Mouse (Mus musculus) embryonic facial prominence, embryonic 12.5 days (tissue): Measurements from ENCODE around the gene Tanc2. TPM values are rescaled to one million over a fixed set of nuclear protein-coding genes. Genes with fewer than 3 reads are reported as not detected.

Experiments
- ATAC-seq: fragments of 200-750 bp; cut with Nextera tagmentation; 2 replicates; pipeline ENCODE4 v1.8.0; 2017; ENCODE audit not compliant: insufficient number of reproducible peaks, insufficient read depth, low FRiP score, low TSS enrichment
- H3K27ac ChIP-seq: fragments of 300-500 bp; sonication (generic); 2 replicates; pipeline ENCODE4 v1.5.1; 2016; ENCODE audit warnings: mild to moderate bottlenecking
- H3K27me3 ChIP-seq: fragments of 300-500 bp; sonication (generic); 2 replicates; pipeline ENCODE4 v1.6.1; 2016; ENCODE audit warnings: mild to moderate bottlenecking, moderate library complexity
- H3K36me3 ChIP-seq: fragments of 300-500 bp; sonication (generic); 2 replicates; pipeline ENCODE4 v1.6.1; 2016; ENCODE audit warnings: mild to moderate bottlenecking
- H3K4me1 ChIP-seq: fragments of 300-500 bp; sonication (generic); 2 replicates; pipeline ENCODE4 v1.6.1; 2016
- H3K4me2 ChIP-seq: fragments of 300-500 bp; sonication (generic); replicated peaks from 2 replicates; pipeline ENCODE4 v1.6.1; 2016; ENCODE audit warnings: mild to moderate bottlenecking, moderate library complexity
- H3K4me3 ChIP-seq: fragments of 300-500 bp; sonication (generic); 2 replicates; pipeline ENCODE4 v1.5.1; 2016; ENCODE audit warnings: mild to moderate bottlenecking
- H3K9ac ChIP-seq: fragments of 300-500 bp; sonication (generic); 2 replicates; pipeline ENCODE4 v1.6.1; 2016; ENCODE audit warnings: mild to moderate bottlenecking, moderate library complexity
- H3K9me3 ChIP-seq: fragments of 300-500 bp; sonication (generic); 2 replicates; pipeline ENCODE4 v1.6.1; 2016; ENCODE audit warnings: mild to moderate bottlenecking, moderate library complexity
- WGBS: fragments of 180-500 bp; shearing (Covaris S2); methylation state at CpG from one replicate; pipeline ENCODE4 v1.1.7; 2016; 5-methylcytosine and 5-hydroxymethylcytosine counted together
- microRNA-seq: library from miRNA; unstranded; fragments of <30 nt; microRNA quantifications from one replicate; pipeline ENCODE4, GENCODE M21; 2017
- polyA plus RNA-seq: library from polyadenylated mRNA; unstranded; fragments of >200 nt; fragmentation: Nextera tagmentation; extraction: Ambion mirVana; gene quantifications from 2 replicates; pipeline ENCODE4 v1.2.1, GENCODE M21; 2016

The Tanc2 gene
- polyA plus RNA-seq, 1 experiment from 2014 or later, result 12.9 TPM

DNA sequence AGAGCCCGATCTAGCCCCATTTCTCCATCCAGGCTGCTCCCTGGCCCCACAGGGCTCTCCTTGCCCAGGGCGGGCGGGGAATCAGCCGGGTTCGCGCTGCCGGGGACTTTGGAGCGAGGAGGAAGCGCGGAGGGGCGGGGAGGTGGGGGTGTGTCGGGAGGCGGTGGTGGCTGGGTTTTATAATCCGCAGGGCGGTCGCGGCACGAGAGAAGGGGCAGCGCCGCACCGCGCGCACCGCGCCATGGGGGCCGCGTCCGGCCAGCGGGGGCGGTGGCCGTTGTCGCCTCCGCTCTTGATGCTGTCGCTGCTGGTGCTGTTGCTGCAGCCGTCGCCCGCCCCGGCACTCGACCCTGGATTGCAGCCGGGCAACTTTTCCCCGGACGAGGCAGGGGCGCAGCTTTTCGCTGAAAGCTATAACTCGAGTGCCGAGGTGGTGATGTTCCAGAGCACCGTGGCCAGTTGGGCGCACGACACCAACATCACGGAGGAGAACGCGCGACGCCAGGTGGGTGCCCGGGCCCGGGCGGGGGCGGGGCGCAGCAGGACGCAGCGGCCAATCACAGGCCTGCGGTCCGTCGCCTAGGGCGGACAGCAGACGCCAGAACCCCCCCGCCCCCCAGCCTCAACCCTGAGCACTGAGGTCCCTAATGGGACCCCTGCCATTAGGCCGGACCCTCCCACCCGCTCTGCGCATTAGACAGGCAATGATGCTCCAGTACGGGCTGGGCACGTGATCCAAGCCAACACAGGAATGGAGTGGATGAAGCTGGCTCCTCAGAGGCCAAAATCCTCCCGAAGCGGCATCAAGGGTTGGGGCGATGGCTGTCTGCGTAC lies 378.2 kb downstream of the Tanc2 start, which contains the start of gene Ace:
Gene Ace (plus strand): TSS at position 205 of the 834 bp plus-strand sequence.
- H3K27ac ChIP-seq, result no peak within 1 kb of the TSS

DNA sequence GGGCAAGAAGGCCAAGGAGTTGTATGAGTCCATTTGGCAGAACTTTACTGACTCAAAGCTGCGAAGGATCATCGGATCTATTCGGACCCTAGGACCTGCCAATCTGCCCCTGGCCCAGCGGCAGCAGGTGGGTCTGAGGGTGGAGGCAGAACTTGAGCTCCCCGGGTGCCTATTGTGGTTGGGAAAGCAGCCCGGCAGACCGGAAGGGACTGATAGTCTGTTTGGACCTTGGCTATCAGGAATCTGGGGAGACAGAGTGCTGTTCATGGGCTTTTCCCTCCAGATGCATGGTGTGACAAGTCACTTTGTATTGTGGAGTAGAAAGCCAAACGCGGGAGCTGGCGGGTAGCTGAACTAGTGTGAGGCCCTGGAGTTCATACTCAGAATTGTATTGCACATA lies 379.2 kb downstream of the Tanc2 start:
- no peak for ATAC-seq
- H3K36me3 ChIP-seq, result no peaks in the 10 kb centered on the region
- WGBS, result 46% methylated on average over 10 of the region's 10 CpGs
- peaks cover 11% of the 10 kb centered on the region for H3K4me1 ChIP-seq
- no peaks in the 10 kb centered on the region for H3K9me3 ChIP-seq
- H3K27me3 ChIP-seq, result peaks cover 55% of the 10 kb centered on the region
- H3K27ac ChIP-seq, result no peak overlapping the region
- H3K9ac ChIP-seq, result no peak overlapping the region
- H3K4me3 ChIP-seq, result no peak overlapping the region
- no peak overlapping the region for H3K4me2 ChIP-seq

More for the DNA sequence above, 378.2 kb downstream of the Tanc2 start, which contains the start of gene Ace:
- H3K9me3 ChIP-seq, result no peaks in the 10 kb centered on the region
- no peak for ATAC-seq
- H3K4me1 ChIP-seq, result peaks cover 11% of the 10 kb centered on the region
- H3K4me3 ChIP-seq, result peak within 1 kb of the TSS; percentile 58
- H3K36me3 ChIP-seq, result no peaks in the 10 kb centered on the region
- 1% methylated on average over 64 of the region's 76 CpGs for WGBS
- peaks cover 55% of the 10 kb centered on the region for H3K27me3 ChIP-seq
- peak within 1 kb of the TSS; percentile 58 for H3K9ac ChIP-seq
- peak within 1 kb of the TSS; percentile 99 for H3K4me2 ChIP-seq

DNA sequence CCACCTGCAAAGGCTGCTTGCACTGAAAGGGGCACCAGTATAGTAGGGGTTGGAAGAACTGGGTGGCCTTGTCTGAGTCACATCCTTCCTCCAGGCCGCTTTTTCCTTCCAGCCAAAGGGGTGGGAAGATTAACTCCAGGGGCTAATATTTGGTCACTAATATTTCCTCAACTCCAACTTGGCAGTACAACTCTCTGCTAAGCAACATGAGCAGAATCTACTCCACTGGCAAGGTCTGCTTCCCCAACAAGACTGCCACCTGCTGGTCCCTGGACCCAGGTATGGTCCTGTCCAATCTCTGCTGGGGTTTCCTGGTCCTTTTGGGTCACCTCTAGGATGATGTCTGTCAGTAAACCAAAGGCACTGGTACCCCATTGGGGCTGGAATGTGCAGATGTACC lies 379.7 kb downstream of the Tanc2 start:
- ATAC-seq, result no peak
- Histone ChIP-seq H3K9ac (no peak overlapping the region), H3K36me3 (no peaks in the 10 kb centered on the region), H3K4me2 (no peak overlapping the region), H3K4me1 (peaks cover 11% of the 10 kb centered on the region), H3K27ac (no peak overlapping the region), H3K9me3 (no peaks in the 10 kb centered on the region), H3K27me3 (peaks cover 55% of the 10 kb centered on the region), H3K4me3 (no peak overlapping the region)
- WGBS, result 47% methylated on average over 1 of the region's 1 CpGs

- Histone ChIP-seq H3K36me3 (no peaks in the 10 kb centered on the region), H3K9me3 (no peaks in the 10 kb centered on the region), H3K4me3 (no peak overlapping the region), H3K27me3 (peaks cover 19% of the 10 kb centered on the region), H3K9ac (no peak overlapping the region), H3K4me2 (no peak overlapping the region), H3K27ac (no peak overlapping the region), H3K4me1 (no peaks in the 10 kb centered on the region)
- WGBS, result 92% methylated on average over 6 of the region's 6 CpGs
- no peak for ATAC-seq
These were observed 384.8 kb downstream of the Tanc2 start for GRCm38 (mm10) chr11:105974593-105974992.

DNA sequence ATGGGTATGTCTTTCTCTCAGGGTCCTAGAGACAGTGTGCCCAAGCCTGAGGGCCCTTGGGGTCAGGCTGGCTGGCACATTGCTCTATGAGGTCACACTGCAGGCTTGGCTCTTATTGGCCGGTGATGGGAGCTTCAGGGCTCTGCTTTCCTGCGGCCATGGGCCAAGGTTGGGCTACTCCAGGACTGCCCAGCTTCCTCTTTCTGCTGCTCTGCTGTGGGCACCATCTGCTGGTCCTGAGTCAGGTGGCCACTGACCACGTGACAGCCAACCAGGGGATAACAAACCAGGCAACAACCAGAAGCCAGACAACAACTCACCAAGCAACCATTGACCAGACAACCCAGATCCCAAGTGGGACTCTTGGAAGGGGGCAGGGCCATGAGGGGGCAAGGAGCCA lies 385.3 kb downstream of the Tanc2 start:
- Histone ChIP-seq H3K36me3 (no peaks in the 10 kb centered on the region), H3K27me3 (peaks cover 14% of the 10 kb centered on the region), H3K4me3 (no peak overlapping the region), H3K9me3 (no peaks in the 10 kb centered on the region), H3K27ac (no peak overlapping the region), H3K4me2 (no peak overlapping the region), H3K4me1 (no peaks in the 10 kb centered on the region), H3K9ac (no peak overlapping the region)
- no peak for ATAC-seq
- 66% methylated on average over 3 of the region's 3 CpGs for WGBS

GRCm38 (mm10) chr11:105975636-105976035 lies 385.9 kb downstream of the Tanc2 start:
- H3K4me1 ChIP-seq, result no peaks in the 10 kb centered on the region
- 90% methylated on average over 5 of the region's 5 CpGs for WGBS
- ATAC-seq, result no peak

GRCm38 (mm10) chr11:105978232-105978631 lies 388.4 kb downstream of the Tanc2 start:
- WGBS, result 89% methylated on average over 2 of the region's 2 CpGs
- no peaks in the 10 kb centered on the region for H3K9me3 ChIP-seq
- no peak overlapping the region for H3K4me3 ChIP-seq
- no peaks in the 10 kb centered on the region for H3K4me1 ChIP-seq
- no peak overlapping the region for H3K9ac ChIP-seq
- no peaks in the 10 kb centered on the region for H3K27me3 ChIP-seq
- no peak for ATAC-seq
- no peak overlapping the region for H3K4me2 ChIP-seq
- H3K27ac ChIP-seq, result no peak overlapping the region
- no peaks in the 10 kb centered on the region for H3K36me3 ChIP-seq

More at GRCm38 (mm10) chr11:105975636-105976035, 385.9 kb downstream of the Tanc2 start:
- no peaks in the 10 kb centered on the region for H3K9me3 ChIP-seq
- H3K36me3 ChIP-seq, result no peaks in the 10 kb centered on the region
- H3K4me2 ChIP-seq, result no peak overlapping the region
- peaks cover 8% of the 10 kb centered on the region for H3K27me3 ChIP-seq
- H3K4me3 ChIP-seq, result no peak overlapping the region
- no peak overlapping the region for H3K27ac ChIP-seq
- no peak overlapping the region for H3K9ac ChIP-seq

DNA sequence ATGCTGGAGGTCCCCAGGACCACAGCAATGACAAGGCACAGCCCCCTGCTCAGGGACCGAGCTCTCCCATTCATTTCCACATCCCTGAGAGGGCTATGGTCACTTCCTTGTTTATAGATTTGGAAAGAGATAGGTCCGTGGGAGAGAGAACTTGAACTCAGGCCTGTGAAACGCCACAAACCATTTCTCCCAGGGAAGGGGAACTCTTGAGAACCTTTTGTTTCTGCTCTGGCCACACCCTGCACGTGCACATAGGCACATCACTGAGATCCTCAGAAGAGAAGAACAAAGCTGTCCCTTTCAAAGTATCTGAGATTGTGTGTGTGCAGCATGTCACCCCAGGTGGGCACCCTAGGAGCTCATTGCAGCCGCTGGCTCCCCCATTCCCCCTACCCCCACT lies 388.8 kb downstream of the Tanc2 start:
- H3K4me3 ChIP-seq, result no peak overlapping the region

More for the DNA sequence above, 388.8 kb downstream of the Tanc2 start:
- H3K36me3 ChIP-seq, result no peaks in the 10 kb centered on the region
- H3K9me3 ChIP-seq, result no peaks in the 10 kb centered on the region
- no peaks in the 10 kb centered on the region for H3K4me1 ChIP-seq
- H3K27ac ChIP-seq, result no peak overlapping the region
- no peak overlapping the region for H3K4me2 ChIP-seq
- no peaks in the 10 kb centered on the region for H3K27me3 ChIP-seq
- ATAC-seq, result no peak
- H3K9ac ChIP-seq, result no peak overlapping the region
- WGBS, result 74% methylated on average over 5 of the region's 5 CpGs

Small RNA genes lying within 50 kb of the gene (microRNA-seq; reads per million reads assigned to microRNA genes)
- gene Gm23990, result not detected

Other genes starting within 250 kb of the Tanc2 start
- 0.18 TPM in 1 of 2 replicates, not detected in the other for gene March10, start 133.3 kb upstream of the Tanc2 start, polyA plus RNA-seq